Mouse (Mus musculus) cerebellum, adult 11 months (tissue): ENCODE results near the gene Flna.
"Not testable (repeated sequence)": the region's sequence is repeated elsewhere in the genome, so short reads cannot be mapped to it uniquely, and the experiment has no call there.

Source experiments
- DNase-seq: peaks from one replicate; pipeline ENCODE4 v3.0.0; 2022

The Flna gene

GRCm38 (mm10) chrX:74245687-74246086 lies 3.9 kb downstream of the Flna start:
- DNase-seq = peak; percentile 69

- DNase-seq = no peak
Observed at GRCm38 (mm10) chrX:74245107-74245506, 4.5 kb downstream of the Flna start.

- DNase-seq = no peak
Observed at GRCm38 (mm10) chrX:74244614-74245083, 5.0 kb downstream of the Flna start.

GRCm38 (mm10) chrX:74243807-74244206 lies 5.8 kb downstream of the Flna start:
- DNase-seq = no peak

- no peak for DNase-seq
Observed at GRCm38 (mm10) chrX:74243396-74243795, 6.2 kb downstream of the Flna start.

- no peak for DNase-seq
Observed at GRCm38 (mm10) chrX:74240332-74240731, 9.3 kb downstream of the Flna start.

- no peak for DNase-seq
Observed at GRCm38 (mm10) chrX:74233196-74233595, 16.4 kb downstream of the Flna start.

GRCm38 (mm10) chrX:74230038-74230437 lies 19.6 kb downstream of the Flna start:
- DNase-seq = no peak

- DNase-seq = not testable (repeated sequence)
Observed at GRCm38 (mm10) chrX:74220099-74220498, 29.5 kb downstream of the Flna start.

GRCm38 (mm10) chrX:74219449-74219848 lies 30.2 kb downstream of the Flna start:
- no peak for DNase-seq

- no peak for DNase-seq
Observed at GRCm38 (mm10) chrX:74218496-74218895, 31.1 kb downstream of the Flna start.

- no peak for DNase-seq
Observed at GRCm38 (mm10) chrX:74203556-74203955, 46.1 kb downstream of the Flna start.

GRCm38 (mm10) chrX:74176959-74177358 lies 72.7 kb downstream of the Flna start, which contains the start of gene Tktl1:
Tktl1 (plus strand) TSS chrX:74177259.
- DNase-seq = no peak
